Mouse (Mus musculus): ENCODE results near the gene Atp8a2.

GRCm38 (mm10) chr14:59827409-59827808 is 369.6 kb downstream of the Atp8a2 start:
- no peak for TF ChIP-seq ZC3H11A (IDR thresholded peaks at IDR 0.05; ENCODE audit: borderline replicate concordance, low read depth, low read length)
- no peak for TF ChIP-seq HCFC1 (IDR thresholded peaks at IDR 0.05; ENCODE audit: borderline replicate concordance, insufficient read depth, low read length)
- TF ChIP-seq CHD2 (IDR thresholded peaks at IDR 0.05; ENCODE audit: low read depth, low read length): no peak
